Mouse (Mus musculus): Measurements from ENCODE around the gene Ociad2. TPM values are rescaled to one million over a fixed set of nuclear protein-coding genes. Genes with fewer than 3 reads are reported as not detected.

Ociad2 gene
- polyA plus RNA-seq (2016; fragmentation: Nextera tagmentation; extraction: Ambion mirVana), result 12.3 and 12.5 TPM in 2 replicates

DNA sequence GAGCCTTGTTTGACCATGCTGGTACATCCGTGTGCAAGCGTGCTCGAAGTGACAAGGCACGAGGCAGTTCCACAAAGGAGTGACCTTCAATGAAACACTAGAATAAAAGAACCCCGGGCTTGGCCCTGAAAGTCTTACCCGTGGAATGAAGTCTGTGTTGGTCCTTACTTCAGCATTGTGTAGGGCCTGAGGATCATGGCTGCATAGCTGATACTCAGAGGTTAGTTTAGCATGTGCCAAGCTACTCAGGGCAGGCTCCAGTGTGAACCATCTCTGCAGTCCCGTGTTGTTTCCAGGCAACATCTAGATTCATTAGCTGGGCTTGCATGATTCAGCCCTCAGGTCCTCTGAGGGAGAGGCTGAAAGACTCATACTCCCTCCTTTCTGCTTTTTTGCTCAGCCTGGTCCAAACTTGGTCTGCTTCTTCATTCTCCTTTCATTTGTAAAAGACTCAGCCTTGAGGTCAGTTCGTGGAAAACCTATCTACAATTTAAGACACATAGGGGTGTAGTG, at the start of gene Ociad2:
TSS of gene Ociad2 (minus strand) at position 306 of the 513 bp plus-strand sequence.
- H3K27me3 ChIP-seq (replicated peaks), result no peaks in the 10 kb centered on the region
- no peak within 1 kb of the TSS for H3K9ac ChIP-seq
- no peak for ATAC-seq (ENCODE audit: low FRiP score, low read depth)
- H3K9me3 ChIP-seq, result no peaks in the 10 kb centered on the region
- no peak within 1 kb of the TSS for H3K27ac ChIP-seq
- H3K4me2 ChIP-seq (replicated peaks), result no peak within 1 kb of the TSS
- no peak within 1 kb of the TSS for H3K4me3 ChIP-seq
- peaks cover 10% of the 10 kb centered on the region for H3K4me1 ChIP-seq
- WGBS, result 81% methylated on average over 8 of the region's 8 CpGs
- H3K36me3 ChIP-seq, result no peaks in the 10 kb centered on the region

DNA sequence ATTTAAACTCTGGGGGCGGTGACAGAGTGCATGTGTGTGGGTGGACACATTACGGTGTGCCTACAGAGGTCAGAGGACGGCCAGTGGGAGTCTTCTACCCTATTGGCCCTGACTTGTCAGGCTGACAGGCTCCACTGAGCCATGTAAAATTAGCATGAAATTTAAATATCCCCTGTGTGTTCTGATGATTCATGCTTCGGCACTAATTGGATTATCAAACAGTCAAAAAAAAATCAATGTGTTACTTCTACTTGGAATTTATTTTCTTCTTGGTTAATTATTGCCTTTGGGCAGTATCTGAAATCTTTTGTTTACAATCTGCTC, 42.8 kb upstream of the Ociad2 start:
- Histone ChIP-seq H3K4me3 (no peak overlapping the region), H3K4me1 (no peaks in the 10 kb centered on the region), H3K4me2 (replicated peaks) (no peak overlapping the region), H3K36me3 (no peaks in the 10 kb centered on the region), H3K27ac (no peak overlapping the region), H3K9ac (no peak overlapping the region), H3K9me3 (no peaks in the 10 kb centered on the region), H3K27me3 (replicated peaks) (peaks cover 7% of the 10 kb centered on the region; the same call in 1 of the 2 replicates)
- WGBS, result 36% methylated on average over 4 of the region's 4 CpGs
- no peak for ATAC-seq (ENCODE audit: low FRiP score, low read depth)

DNA sequence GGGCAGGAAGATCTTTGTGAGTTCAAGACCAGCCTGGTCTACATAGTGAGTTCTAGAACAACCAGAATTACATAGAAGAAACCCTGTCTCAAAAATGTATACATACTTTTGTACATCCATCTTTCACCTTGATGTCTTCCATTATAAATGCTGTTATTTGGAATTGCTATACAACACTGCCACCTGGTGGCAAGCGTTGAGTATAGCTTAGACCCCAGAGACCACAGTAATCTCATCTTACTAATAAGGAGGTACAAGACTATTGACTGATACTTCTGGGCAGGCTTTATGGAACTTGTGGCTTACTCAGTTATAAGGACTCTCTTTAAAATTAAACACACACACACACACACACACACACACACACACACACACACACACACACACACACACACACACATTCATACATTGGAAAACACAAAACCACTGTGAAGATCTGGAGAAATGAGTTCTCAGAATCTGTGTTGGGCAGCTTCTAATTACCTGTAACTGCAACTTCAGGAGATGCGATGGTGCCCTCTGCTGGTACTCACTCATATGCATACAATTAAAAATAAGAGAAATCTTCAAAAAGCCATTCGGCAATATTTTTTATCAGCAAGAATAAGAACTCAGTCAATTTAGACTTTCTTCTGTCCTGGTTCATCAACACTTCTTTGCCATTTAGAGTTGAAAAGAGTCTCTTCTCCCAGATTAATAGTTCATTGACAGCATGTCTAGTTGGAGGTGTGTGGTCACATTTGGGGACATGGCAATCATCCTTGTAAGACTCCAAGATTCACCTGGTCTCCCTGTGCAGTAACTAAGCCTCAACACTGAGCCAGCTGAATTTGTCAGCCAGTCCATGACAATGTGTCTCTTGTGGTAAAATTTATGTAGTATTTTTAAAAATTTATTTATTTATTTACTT, 42.2 kb upstream of the Ociad2 start:
- no peak overlapping the region for H3K27ac ChIP-seq
- H3K4me2 ChIP-seq (replicated peaks), result no peak overlapping the region
- H3K36me3 ChIP-seq, result no peaks in the 10 kb centered on the region
- no peak overlapping the region for H3K4me3 ChIP-seq
- 30% methylated on average over 3 of the region's 3 CpGs for WGBS
- H3K4me1 ChIP-seq, result no peaks in the 10 kb centered on the region
- no peak overlapping the region for H3K9ac ChIP-seq
- peak; percentile 51; the same call in 1 of the 2 replicates for ATAC-seq (ENCODE audit: low FRiP score, low read depth)
- no peaks in the 10 kb centered on the region for H3K9me3 ChIP-seq
- H3K27me3 ChIP-seq (replicated peaks), result peaks cover 7% of the 10 kb centered on the region; the same call in 1 of the 2 replicates

DNA sequence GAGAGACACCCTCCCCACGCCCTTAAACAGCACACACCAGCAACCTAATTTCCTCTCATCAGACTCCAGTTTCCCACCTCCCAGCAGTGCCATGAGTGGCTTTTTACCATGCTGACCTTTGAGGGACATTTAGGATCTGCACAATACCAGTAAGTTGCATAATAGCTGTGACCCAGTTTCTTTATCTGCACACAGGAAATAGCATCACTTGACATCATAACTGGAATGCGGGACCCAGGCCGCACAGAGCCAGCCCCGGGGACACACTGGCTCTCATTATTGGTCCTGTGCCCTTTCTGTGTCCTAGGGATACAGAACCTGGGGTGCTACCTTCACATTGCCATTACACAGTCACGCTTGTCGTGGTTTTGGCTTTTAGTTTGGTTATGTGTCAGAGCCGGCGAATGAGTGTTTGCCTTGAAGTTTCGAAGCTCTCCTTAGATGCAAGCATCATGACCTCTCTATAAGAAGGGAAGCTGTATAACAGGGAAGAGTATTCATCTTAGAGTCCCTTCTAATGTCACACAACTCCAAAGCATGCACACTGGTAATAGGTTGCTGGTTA, 41.2 kb upstream of the Ociad2 start:
- Histone ChIP-seq H3K27me3 (replicated peaks) (peaks cover 7% of the 10 kb centered on the region; the same call in 1 of the 2 replicates), H3K4me3 (no peak overlapping the region), H3K4me1 (no peaks in the 10 kb centered on the region), H3K4me2 (replicated peaks) (no peak overlapping the region), H3K36me3 (no peaks in the 10 kb centered on the region), H3K9ac (no peak overlapping the region), H3K9me3 (no peaks in the 10 kb centered on the region), H3K27ac (no peak overlapping the region)
- ATAC-seq (ENCODE audit: low FRiP score, low read depth), result no peak
- WGBS, result 82% methylated on average over 9 of the region's 9 CpGs

DNA sequence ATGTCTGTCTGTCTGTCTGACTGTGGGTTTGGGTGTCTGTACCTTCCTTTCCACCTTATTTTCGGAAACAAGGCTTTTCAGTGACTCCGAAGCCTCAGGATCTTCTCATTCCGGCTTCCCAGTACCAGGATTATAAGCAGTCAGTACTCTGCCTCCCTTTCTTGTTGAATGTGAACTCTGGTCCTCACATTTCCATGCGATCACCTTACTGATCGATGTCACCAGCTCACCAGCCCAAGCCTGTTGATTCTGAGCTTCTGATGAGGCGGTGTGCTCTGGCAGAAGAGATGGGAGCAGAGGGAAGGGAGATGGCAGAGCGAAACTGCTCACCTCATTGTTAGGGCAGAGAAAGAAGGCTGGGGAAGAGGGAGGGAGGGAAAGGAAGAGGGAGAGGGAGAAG, 40.7 kb upstream of the Ociad2 start:
- 78% methylated on average over 7 of the region's 7 CpGs for WGBS

DNA sequence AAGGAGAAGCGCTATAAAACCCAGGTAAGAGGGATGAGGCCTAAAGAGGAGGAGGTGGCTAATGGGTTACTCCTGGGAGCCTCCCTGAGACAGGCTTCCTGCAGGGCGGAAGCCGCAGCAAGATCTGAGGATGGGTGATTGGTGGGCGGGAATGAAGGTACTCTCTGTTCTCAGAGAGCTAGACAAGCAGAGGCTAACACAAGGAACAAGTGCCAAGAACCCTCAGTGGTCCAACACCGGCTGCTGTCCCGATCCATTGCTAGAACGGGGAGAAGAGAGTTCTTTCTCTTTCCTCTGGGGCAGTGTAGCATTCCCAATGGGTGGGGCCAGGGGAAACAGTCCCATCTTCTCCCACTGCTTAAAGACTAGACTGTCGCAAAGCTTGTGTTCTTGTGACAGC, 40.0 kb upstream of the Ociad2 start:
- ATAC-seq (ENCODE audit: low FRiP score, low read depth), result no peak
- H3K4me2 ChIP-seq (replicated peaks), result no peak overlapping the region
- H3K27ac ChIP-seq, result no peak overlapping the region
- H3K4me3 ChIP-seq, result no peak overlapping the region
- H3K27me3 ChIP-seq (replicated peaks), result peaks cover 7% of the 10 kb centered on the region; the same call in 1 of the 2 replicates
- no peaks in the 10 kb centered on the region for H3K9me3 ChIP-seq
- H3K4me1 ChIP-seq, result no peaks in the 10 kb centered on the region
- H3K36me3 ChIP-seq, result no peaks in the 10 kb centered on the region
- WGBS, result 45% methylated on average over 8 of the region's 8 CpGs
- H3K9ac ChIP-seq, result no peak overlapping the region

More for the DNA sequence above, 40.7 kb upstream of the Ociad2 start:
- Histone ChIP-seq H3K36me3 (no peaks in the 10 kb centered on the region), H3K4me1 (no peaks in the 10 kb centered on the region), H3K4me3 (no peak overlapping the region), H3K4me2 (replicated peaks) (no peak overlapping the region), H3K9ac (no peak overlapping the region), H3K27ac (no peak overlapping the region), H3K27me3 (replicated peaks) (peaks cover 7% of the 10 kb centered on the region; the same call in 1 of the 2 replicates), H3K9me3 (no peaks in the 10 kb centered on the region)
- no peak for ATAC-seq (ENCODE audit: low FRiP score, low read depth)

DNA sequence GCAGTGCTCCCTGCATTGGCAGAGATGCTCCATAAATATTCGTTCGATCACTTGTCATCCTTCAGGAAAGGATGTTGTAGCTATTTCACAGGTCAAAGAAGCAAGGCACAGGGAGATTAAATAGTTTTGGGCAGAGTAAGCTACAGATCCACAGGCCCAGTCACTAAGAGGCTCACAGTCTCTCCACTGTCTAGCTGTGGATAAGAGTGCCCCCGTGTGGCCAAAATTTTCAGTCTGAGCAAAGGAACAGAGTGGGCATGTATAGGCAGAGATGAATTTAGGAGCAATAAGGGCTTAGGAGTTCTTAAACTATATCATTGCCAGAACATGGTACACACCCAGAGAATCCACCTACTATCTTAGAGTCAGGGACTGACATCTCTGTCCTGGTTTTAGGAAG, 39.1 kb upstream of the Ociad2 start:
- H3K4me1 ChIP-seq, result no peaks in the 10 kb centered on the region
- peak; percentile 67; the same call in 1 of the 2 replicates for ATAC-seq (ENCODE audit: low FRiP score, low read depth)
- no peak overlapping the region for H3K27ac ChIP-seq
- peaks cover 7% of the 10 kb centered on the region; the same call in 1 of the 2 replicates for H3K27me3 ChIP-seq (replicated peaks)
- H3K4me3 ChIP-seq, result no peak overlapping the region
- no peaks in the 10 kb centered on the region for H3K9me3 ChIP-seq
- no peak overlapping the region for H3K9ac ChIP-seq
- 37% methylated on average over 3 of the region's 3 CpGs for WGBS
- no peak overlapping the region for H3K4me2 ChIP-seq (replicated peaks)
- H3K36me3 ChIP-seq, result no peaks in the 10 kb centered on the region

DNA sequence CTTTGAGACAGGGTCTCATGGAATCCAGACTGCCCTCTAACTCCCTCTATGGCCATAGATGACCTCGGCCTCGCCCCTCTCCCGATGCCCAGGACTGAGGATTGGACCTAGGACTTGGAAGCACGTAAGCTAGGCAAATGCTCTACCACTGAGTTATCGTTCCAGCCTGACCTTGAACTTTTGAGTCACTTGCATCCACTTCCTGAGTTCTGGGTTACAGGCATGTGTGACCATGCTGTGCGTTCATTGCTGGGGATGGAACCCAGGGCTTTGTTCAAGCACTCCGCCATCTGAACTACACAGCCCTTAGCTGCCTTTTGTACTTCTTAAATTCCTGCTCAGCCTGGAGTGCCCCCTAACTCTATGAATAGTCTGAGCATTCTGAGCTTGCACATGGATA, 35.7 kb upstream of the Ociad2 start:
- no peak for ATAC-seq (ENCODE audit: low FRiP score, low read depth)
- peaks cover 7% of the 10 kb centered on the region; the same call in 1 of the 2 replicates for H3K27me3 ChIP-seq (replicated peaks)
- H3K9ac ChIP-seq, result no peak overlapping the region
- no peaks in the 10 kb centered on the region for H3K4me1 ChIP-seq
- no peak overlapping the region for H3K4me2 ChIP-seq (replicated peaks)
- no peak overlapping the region for H3K27ac ChIP-seq
- H3K36me3 ChIP-seq, result no peaks in the 10 kb centered on the region
- H3K9me3 ChIP-seq, result no peaks in the 10 kb centered on the region
- H3K4me3 ChIP-seq, result no peak overlapping the region
- WGBS, result 90% methylated on average over 7 of the region's 7 CpGs

DNA sequence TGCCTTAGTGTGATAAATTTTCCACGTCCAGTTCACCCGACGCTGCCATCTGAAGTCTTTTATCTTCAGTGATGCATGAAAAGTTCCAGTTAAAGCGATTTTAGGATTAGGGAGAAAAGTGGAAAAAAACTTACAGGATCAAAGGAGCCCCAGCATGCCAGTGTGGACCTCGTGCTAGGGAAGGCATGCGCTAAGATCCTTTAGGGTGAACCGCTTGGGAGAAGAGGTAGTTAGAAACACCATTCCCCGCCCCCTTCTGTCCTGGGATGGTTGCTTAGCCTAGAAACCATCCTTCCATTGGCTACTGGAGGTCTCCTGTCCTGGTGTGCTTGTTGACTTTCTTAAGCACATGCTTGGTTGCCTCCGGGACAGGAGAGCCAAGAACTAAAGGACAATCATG, 35.2 kb upstream of the Ociad2 start:
- WGBS, result 50% methylated on average over 9 of the region's 9 CpGs
- Histone ChIP-seq H3K4me1 (no peaks in the 10 kb centered on the region), H3K9ac (no peak overlapping the region), H3K27me3 (replicated peaks) (peaks cover 7% of the 10 kb centered on the region; the same call in 1 of the 2 replicates), H3K9me3 (no peaks in the 10 kb centered on the region), H3K36me3 (no peaks in the 10 kb centered on the region), H3K4me2 (replicated peaks) (no peak overlapping the region), H3K4me3 (no peak overlapping the region), H3K27ac (no peak overlapping the region)
- ATAC-seq (ENCODE audit: low FRiP score, low read depth), result no peak

DNA sequence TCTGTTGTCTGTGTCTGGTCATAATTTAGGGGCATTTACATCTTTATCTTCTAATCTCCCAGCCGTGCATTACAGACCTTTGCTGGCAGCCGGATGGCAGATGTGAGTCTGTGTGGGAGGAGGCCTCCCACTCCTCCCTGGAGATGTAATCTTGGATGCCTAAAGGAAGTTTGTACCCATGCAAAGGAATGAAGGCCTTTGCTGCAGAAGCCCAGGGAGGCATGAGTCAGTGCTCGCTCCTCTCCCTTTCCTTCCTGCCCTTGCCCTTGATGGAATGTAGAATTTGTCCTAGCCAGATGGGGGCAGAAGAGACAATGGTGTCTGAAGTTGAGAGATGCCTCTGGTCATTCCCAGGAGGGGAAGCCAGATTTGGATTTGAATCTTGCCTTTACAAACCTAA, 32.4 kb upstream of the Ociad2 start:
- Histone ChIP-seq H3K27ac (no peak overlapping the region), H3K4me2 (replicated peaks) (no peak overlapping the region), H3K9me3 (no peaks in the 10 kb centered on the region), H3K27me3 (replicated peaks) (no peaks in the 10 kb centered on the region), H3K9ac (no peak overlapping the region), H3K4me3 (no peak overlapping the region), H3K36me3 (no peaks in the 10 kb centered on the region), H3K4me1 (no peaks in the 10 kb centered on the region)
- ATAC-seq (ENCODE audit: low FRiP score, low read depth), result no peak
- WGBS, result 65% methylated on average over 3 of the region's 3 CpGs

DNA sequence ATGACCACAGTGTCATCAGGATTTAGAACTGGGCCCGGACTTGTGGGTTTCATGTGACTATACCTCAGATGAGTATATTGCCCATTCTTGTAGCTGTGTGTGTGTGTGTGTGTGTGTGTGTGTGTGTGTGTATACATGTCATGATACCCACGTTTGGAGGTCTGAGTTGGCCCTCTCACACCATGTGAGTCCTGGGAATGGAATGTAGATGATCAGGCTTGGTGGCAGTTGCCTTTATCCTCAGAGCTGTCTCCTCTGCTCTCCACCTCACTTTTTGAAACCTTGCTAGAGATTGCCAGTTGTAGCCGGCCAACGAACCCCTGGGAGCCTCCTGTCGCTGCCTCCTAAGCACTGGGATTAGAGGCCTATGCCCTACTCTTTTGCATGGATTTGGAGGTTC, 31.8 kb upstream of the Ociad2 start:
- 87% methylated on average over 5 of the region's 5 CpGs for WGBS
- ATAC-seq (ENCODE audit: low FRiP score, low read depth), result no peak
- no peaks in the 10 kb centered on the region for H3K27me3 ChIP-seq (replicated peaks)
- H3K9ac ChIP-seq, result no peak overlapping the region
- H3K27ac ChIP-seq, result no peak overlapping the region
- no peaks in the 10 kb centered on the region for H3K9me3 ChIP-seq
- H3K36me3 ChIP-seq, result no peaks in the 10 kb centered on the region
- H3K4me2 ChIP-seq (replicated peaks), result no peak overlapping the region
- no peaks in the 10 kb centered on the region for H3K4me1 ChIP-seq
- no peak overlapping the region for H3K4me3 ChIP-seq

DNA sequence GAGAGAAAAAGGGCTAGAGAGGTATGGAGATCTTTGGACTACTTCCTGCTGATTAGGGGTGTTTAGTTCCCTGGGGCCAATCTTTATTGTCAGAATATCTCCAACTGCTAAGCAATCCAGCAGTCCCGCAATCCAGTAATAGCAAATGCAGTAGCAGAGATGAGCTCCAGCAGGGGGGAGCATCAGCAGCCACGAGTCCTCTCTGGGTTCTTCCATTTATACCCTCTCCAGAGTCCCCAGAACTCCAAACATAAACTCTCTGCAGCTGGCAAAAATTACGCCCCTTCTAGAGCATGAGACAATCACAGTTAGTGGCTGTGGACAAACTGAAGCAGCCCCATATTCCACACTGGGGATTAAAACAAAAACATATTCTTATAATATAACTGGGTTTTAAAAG, 28.9 kb upstream of the Ociad2 start:
- ATAC-seq (ENCODE audit: low FRiP score, low read depth), result no peak
- no peak overlapping the region for H3K4me3 ChIP-seq
- no peak overlapping the region for H3K9ac ChIP-seq
- no peaks in the 10 kb centered on the region for H3K36me3 ChIP-seq
- no peaks in the 10 kb centered on the region for H3K9me3 ChIP-seq
- H3K27me3 ChIP-seq (replicated peaks), result no peaks in the 10 kb centered on the region
- H3K4me2 ChIP-seq (replicated peaks), result no peak overlapping the region
- H3K27ac ChIP-seq, result no peak overlapping the region
- H3K4me1 ChIP-seq, result no peaks in the 10 kb centered on the region
- 53% methylated on average over 3 of the region's 3 CpGs for WGBS
